Mouse (Mus musculus): Measurements from ENCODE around the gene Olfr1444.

Olfr1444 gene

GRCm38 (mm10) chr19:12856983-12857382 is at the start of gene Olfr1444:
Olfr1444 (plus strand) TSS chr19:12857283.
- in situ Hi-C loops (cut with MboI, MseI): no loop called here

- in situ Hi-C loops (cut with MboI, MseI): loop anchor here in 1 of 2 experiments (5.0 kb wide), 1 partner anchor 41 kb away; no protein-coding TSS in a partner anchor
Observed at GRCm38 (mm10) chr19:12812644-12813364, 44.3 kb upstream of the Olfr1444 start.

- in situ Hi-C loops (cut with MboI, MseI): loop anchor here in 1 of 2 experiments (5.0 kb wide), 1 partner anchor 42 kb away; no protein-coding TSS in a partner anchor
Observed at GRCm38 (mm10) chr19:12813883-12814282, 43.2 kb upstream of the Olfr1444 start.

GRCm38 (mm10) chr19:12818507-12818906 is 38.6 kb upstream of the Olfr1444 start:
- in situ Hi-C loops (cut with MboI, MseI): loop anchor here in 1 of 2 experiments (5.0 kb wide), 1 partner anchor 46 kb away; no protein-coding TSS in a partner anchor

- in situ Hi-C loops (cut with MboI, MseI): loop anchor here in 1 of 2 experiments (10.0 kb wide), 1 partner anchor 226 kb away; the partner anchor contains the start of gene Gm4952
Observed at GRCm38 (mm10) chr19:12820383-12820782, 36.7 kb upstream of the Olfr1444 start.

GRCm38 (mm10) chr19:12824549-12824948 is 32.5 kb upstream of the Olfr1444 start:
- in situ Hi-C loops (cut with MboI, MseI): loop anchor here in 1 of 2 experiments (10.0 kb wide), 1 partner anchor 230 kb away; the partner anchor contains the start of gene Gm4952

GRCm38 (mm10) chr19:12830823-12831430 is 26.2 kb upstream of the Olfr1444 start:
- in situ Hi-C loops (cut with MboI, MseI): no loop called here

GRCm38 (mm10) chr19:12831559-12831958 is 25.5 kb upstream of the Olfr1444 start:
- in situ Hi-C loops (cut with MboI, MseI): no loop called here

- in situ Hi-C loops (cut with MboI, MseI): no loop called here
Observed at GRCm38 (mm10) chr19:12833625-12834024, 23.5 kb upstream of the Olfr1444 start.

- in situ Hi-C loops (cut with MboI, MseI): no loop called here
Observed at GRCm38 (mm10) chr19:12838507-12838906, 18.6 kb upstream of the Olfr1444 start.

- in situ Hi-C loops (cut with MboI, MseI): no loop called here
Observed at GRCm38 (mm10) chr19:12846382-12846781, 10.7 kb upstream of the Olfr1444 start, which contains the start of gene Gm5244. Gm5244 (plus strand) TSS chr19:12846682.

GRCm38 (mm10) chr19:12883555-12883954 is 26.5 kb downstream of the Olfr1444 start, which contains the start of gene Olfr1445:
Olfr1445 (plus strand) TSS chr19:12883855.
- in situ Hi-C loops (cut with MboI, MseI): no loop called here

- in situ Hi-C loops (cut with MboI, MseI): no loop called here
Observed at GRCm38 (mm10) chr19:12893424-12893823, 36.3 kb downstream of the Olfr1444 start, which contains the start of gene Olfr1446. Olfr1446 (minus strand) TSS chr19:12893524.

GRCm38 (mm10) chr19:12903643-12904042 is 46.6 kb downstream of the Olfr1444 start, which contains the start of gene Olfr1447:
Olfr1447 (minus strand) TSS chr19:12903743.
- in situ Hi-C loops (cut with MboI, MseI): no loop called here

All from T-helper 17 cell (primary cell).